Mouse (Mus musculus) ZHBTc4 (cell line): ENCODE measurements around the gene Polg.

Experiments
- DNase-seq: peaks from one replicate; pipeline ENCODE4 v3.0.0-alpha.2; 2011; ENCODE audit warnings: low read depth, low spot score

Gene Polg

DNA sequence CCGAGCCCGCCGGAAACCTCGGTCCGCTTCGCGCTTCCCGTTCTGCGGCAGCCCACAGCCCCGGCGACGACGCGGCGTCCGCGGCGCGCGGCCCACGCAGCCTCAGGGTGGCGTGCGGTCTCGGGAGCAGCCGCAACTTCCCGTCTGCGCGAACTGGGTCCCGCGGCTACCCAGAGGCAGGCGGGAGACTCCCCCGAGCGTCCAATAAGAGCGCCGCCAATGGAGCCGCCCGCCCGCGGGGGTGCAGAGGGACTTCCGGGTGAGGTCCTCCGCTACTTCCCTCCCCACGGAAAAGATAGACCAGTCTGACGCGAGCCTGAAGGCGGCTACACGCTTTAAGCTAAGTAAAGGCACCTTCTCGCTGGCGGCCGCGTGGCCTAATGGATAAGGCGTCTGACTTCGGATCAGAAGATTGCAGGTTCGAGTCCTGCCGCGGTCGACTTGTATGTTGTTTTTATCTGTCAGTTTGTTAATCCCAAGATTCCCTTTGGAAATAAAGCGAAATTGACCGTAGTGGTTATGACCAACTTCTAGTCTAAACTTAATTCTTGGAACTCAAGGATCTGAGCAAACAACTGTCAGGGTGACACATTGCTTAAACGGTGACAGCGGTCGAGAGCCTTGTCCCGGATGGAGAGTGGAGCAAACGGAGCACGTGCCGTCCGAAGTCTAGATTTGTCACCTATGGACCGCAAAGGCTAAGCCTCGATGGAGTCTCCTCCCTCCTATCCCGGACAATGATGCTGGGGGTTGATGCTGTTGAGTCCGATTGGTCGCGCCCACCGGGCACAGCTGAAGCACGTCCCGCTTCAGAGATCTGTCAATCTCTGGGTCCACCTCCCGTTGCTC lies at the start of gene Polg:
Polg (minus strand) TSS at position 310 of the 849 bp plus-strand sequence.
- DNase-seq = peak; percentile 99

DNA sequence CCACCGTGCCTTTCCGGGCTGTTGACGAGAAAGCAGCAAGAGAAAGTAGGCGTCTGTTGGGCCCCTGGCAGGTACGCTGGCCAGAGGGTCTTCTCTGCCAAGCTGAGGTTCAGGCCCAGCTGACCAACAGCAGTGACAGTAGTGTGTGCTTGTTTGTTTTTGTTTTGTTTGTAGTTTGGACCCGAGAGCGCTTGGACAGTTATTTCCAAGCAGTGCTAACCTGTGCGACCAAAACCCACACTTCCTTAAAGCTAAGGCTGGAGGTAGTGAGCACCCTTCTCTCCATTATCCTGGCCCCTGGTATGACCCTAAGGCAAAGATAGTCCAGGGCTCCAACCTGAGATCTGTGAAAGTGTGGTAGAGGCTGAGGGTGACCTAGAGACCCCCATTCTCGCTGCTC lies 49.7 kb upstream of the Polg start:
- DNase-seq = no peak

DNA sequence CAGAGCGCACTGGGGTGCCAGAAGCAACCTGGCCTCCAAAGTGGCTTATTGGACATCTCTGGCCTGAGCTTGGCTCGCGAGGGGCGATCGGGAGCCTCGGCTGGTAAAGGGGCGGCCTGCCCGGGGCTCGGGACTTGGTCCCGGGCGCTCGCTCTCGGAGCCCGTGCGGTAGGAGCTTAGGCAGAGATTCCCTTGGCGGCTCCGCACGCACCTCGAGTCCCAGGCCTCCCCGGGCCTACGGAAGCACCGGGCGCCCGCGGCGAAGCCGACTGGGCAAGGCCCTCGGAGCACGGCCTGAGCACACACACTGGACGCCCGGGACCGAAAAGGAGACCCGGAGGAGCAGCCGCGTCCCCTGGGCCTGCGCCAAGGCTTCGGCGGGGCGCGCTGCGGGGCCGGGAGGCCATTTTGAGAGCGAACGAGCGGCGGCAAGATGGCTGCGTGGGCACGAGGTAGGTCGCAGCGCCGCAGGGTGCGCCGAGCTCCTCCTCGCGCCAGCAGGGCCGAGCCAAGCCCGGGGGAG lies 49.1 kb upstream of the Polg start:
- peak; percentile 66 for DNase-seq

DNA sequence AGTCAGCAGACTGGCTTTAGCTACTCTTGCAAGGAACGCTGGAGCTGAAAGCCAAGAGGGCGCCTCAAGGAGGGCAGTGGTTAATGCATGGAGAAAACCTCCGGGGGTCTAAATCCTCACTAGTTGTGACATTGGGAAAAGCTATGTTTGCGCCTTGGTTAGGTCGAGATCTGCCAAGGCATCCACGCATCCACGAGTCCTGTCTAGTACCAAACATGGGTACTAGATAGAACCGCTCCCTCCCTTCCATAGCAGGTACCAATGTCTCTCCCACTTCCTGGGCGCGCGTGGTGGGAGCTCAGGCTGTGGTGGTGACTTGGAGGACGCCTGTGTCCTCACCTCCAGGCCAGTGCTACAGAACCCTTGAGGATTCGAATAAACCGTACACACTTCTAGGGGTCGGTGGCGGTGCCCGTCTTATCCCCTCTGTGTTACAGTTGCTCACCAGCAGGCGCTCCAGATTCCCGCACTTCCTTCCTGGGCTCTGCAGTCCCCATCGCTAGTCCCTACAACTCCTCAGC lies 48.3 kb upstream of the Polg start:
- peak; percentile 73 for DNase-seq

DNA sequence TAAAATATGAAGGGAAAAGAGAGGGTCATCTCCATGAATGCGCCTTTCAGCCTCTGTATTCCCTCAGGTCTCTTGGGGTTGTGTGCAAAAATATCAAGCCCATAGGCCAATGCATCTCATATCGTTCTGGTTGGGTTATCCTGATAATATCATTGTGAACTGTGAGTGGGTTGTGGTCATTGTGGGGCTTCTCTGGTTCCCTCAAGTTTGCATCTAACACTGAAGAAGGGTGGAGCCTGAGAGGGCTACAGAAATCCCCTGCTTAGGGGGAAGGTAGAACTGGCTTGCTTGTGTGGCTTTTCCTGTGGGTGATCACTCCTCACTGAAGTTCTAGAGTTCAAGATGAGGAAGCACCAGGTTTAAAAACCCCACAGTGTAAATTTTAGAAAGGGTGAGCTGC lies 47.3 kb upstream of the Polg start:
- no peak for DNase-seq

DNA sequence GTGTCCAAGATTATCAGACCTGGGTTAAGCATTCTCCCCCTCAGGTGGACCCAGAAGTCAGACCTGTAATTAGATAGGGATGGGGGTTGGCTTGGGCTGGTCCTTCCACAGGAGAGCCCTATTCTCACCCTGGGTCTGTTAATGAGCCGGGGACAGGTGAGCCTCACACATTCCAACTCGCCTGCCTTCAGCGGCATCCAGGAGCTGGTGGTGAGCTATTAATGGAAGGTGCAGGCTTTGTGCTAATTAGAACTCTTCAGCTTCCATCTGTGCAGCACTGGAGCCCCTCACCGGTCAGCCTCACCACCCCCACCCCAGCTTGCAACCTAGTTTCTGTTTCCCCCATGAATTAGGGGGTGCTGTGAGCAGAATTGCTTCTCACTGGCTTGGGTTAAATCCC lies 46.3 kb upstream of the Polg start:
- no peak for DNase-seq

DNA sequence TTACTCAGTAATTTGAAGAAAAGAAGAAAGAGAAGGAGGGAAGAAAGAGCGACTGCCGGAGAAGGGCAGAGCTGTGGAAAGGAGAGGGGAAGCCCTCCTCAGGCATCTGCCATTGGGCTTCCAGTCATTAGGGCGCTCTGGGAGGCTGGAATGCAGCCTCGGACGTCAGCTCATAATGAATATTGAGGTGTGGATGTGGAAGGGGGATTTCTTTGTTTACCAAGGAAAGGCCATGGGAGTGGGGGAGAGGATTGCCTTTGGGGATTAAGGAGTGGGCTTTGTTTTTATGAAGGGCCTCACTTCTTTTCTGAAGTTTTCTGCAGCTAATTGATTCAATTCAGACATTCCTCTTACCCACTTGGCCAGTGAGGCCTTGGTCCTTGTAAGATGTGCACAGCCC lies 45.5 kb upstream of the Polg start:
- no peak for DNase-seq

DNA sequence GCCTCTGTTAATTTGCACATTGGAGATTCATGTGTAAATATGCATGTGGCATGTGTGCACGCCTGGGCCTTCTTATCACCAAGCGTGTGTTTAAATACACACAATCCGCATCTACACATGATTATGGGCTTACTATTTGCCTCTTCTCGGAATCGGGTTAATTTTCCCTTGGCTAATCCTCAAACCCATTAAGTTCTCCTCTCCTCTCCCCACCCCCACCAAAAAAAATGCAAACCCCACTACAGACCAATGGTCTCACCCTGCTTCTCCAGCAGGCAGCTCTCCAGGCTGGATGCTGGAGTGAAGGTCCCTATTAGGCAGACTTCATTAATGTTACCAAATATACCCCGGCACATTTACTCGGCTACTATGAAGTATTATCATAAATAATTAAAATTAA lies 45.0 kb upstream of the Polg start:
- DNase-seq = no peak

DNA sequence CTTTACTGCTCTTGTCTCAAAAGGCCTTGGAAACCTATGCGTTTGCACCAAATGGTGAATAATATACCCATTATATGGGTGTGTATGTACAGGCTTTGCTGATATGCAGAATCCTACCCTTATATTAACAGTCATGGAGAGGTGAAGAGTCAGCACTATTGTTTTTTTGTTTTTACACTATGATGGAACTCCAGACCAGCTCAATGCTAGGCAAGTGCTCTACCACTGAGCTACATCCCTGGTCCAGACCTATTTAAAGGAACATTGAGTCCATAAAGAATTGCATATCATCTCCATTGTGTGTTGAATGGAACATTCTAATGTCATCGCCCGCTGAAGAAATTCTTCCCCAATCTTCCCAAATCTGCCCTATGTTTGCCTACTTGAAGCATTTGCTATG lies 44.5 kb upstream of the Polg start:
- no peak for DNase-seq

DNA sequence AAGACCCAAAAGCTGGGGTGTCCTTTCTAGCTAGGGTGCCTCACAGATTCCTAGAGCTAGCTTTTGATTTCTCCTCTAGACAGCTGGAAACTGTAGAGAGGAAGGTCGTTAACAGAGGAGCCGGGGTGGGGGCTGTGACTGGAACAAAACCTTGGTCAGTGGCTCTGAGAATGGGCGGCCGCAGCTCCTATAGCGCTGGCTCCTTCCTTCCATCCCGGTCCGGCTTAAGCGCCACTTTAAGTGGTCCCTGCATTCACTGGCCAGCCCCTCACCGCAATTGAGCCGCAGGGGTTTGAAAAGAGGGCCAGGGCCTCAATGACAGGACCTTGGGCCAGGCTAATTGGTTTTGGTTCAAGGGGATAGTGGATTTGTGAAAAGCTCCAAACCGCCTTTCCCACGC lies 43.5 kb upstream of the Polg start:
- DNase-seq = no peak

DNA sequence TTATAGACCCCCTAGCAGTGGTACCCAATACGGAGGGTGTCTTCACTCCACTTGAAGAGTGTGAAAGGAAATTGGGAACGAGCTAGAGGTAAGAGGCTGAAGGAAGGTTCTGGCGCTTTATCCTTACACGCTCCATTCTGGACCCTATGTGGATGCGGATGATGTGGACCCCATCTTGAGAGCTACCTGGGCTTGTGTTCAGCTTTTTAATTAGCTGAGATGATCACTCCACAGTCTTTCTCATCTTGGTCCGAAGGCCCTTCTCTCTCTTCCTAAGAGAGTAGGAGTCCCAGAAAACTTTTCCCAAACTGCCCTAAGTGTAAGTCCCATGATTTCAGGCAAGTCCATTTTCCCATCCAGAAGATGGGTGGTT lies 43.1 kb upstream of the Polg start:
- DNase-seq = no peak

DNA sequence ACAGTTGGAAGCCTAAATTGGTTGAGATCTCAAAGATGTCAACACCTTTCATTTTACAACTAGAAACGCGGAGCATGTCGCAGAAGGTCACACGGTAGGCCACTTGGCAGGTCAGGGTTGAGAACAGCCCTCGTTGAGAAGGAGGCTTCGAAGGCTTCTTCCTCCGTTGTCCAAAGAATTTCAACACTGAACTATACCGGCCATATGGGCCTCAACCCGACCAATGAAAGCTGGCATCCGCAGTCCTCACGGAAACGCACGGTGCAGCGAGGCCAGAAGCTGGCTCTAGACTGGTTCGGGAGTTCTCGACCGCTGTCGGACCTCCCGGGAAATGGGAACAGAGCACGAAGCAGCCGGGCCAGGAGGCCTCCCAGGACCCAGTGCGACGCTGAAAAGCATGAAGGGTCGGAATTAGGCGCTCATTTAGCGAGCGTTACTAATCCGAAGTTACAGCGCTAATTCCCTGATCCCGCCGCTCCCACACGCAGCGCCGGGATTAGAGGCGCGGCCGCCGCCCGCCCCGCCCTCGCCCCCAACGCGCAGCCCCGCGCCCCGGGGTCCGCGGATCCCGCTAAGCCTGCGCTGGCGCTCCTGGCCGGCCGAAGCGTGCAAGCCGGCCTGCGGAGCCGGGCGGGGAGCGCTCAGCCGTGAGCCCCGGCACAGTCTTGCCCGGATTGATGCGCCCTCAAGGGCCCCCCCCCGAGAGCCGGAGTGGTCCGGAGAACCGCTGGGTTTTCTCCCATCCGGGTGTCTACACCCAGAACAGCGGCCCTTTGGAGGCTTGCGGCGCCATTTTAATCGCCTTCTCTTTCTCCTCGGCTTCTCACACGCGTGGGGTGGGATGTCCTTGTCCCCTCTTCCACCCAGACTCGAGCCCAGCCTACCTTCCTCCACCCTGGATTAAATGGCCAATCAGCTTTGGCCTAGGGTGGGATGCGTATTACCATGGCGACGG lies 42.4 kb upstream of the Polg start:
- no peak for DNase-seq

DNA sequence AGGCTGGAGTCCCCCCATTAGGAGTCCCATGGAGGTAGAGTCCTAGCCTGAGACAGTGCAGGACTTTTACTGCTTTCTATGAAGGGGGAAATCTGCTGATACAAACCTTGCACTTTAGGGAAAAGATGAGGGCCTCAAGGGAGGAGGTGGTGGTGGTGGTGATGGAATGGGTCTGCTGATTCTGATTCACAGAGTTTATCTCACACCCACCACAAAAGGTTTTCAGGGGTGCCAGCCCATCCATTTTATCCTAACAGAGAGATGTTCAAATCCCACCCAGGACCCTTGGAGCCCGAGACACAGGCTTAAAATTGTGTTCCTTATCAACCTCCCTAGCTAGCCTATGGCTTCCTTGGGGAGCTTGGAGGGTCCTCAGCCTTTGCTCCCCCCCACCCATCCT lies 41.6 kb upstream of the Polg start:
- DNase-seq = no peak

DNA sequence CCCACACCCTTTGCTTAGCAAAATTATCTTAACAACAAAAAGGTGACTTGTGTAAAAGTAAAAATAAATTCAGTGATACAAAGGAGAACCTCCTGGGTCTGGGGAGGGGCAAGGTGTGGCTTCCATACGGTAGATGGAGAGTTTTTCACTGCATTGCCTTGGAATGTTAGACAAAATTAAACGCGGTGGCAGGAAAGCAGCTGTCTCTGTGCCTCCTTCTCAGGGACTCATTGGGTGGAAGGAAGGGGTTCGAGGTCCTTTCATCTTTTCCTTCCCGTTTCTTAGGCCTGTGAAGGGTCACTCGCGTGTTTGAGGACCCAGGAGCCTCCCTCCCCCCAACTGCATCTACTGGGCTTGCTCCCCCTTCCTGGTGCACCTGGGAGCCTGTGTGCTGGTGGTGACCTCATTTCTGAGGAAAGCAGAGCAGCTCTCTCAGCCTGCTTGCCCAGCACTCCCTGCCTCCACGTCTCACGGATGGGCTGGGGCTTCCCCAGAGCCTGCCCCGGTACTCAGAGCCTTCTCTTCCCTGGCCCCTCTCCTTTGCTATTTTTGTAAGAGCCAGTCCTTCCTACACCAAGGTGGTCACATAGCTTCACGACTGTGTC lies 41.0 kb upstream of the Polg start:
- no peak for DNase-seq

DNA sequence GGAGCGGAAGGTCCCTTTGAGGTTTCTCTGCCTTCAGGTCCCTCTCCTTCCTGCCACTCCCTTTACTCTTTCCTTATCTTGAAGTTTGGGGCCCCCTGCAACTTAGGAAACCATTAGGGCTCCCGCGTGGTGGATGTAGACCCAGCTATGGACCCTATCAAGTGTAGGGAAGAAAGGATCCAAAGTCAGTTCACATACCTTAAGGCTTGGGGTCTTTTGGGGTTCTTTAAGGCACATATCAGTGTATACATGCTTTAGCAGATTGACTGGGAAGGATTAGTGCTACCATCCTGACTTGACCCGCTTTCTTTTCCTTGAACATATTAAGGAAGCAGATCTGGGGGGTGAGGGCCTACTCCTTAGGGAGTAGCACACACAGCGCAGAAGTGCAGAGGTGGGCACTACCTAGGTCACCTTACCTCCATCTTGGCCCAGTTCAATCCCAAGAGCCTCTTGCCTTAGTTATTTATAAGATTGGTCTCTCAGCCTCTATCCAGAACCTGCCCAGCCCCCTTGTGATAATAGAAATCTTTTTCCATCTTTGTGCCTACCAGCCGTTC lies 40.4 kb upstream of the Polg start:
- no peak for DNase-seq

DNA sequence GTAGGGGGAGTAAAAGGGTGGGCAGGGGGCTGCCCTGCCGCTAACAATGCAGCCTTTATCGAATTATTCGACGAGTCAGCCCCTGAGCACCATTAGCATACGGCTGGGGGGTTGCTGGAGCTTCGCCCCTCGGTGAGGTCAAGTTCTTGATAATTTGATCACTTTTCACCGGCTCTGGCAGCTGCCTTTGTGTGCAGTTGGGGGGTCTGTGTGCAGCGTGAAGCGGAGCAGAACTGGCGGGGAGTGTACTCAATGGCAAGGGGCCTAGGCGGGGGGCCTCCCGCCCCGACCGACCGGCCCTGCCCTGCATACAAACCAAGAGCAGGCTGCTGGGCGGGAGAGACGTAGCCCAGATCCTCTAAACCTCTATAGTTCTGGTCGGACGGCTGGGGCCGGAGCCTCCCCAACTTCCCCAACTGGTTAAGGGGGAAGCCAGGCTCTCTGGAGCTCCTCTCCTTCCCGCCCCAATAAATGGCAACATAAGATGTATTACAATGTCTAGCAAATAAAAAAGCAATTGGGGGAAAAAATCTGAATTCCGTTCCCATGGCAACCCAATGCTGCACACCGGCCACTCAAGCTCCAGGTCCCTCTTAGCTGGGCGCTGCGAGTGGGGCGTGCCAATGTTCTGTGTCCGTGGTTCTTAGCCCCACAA lies 39.8 kb upstream of the Polg start:
- DNase-seq = no peak

DNA sequence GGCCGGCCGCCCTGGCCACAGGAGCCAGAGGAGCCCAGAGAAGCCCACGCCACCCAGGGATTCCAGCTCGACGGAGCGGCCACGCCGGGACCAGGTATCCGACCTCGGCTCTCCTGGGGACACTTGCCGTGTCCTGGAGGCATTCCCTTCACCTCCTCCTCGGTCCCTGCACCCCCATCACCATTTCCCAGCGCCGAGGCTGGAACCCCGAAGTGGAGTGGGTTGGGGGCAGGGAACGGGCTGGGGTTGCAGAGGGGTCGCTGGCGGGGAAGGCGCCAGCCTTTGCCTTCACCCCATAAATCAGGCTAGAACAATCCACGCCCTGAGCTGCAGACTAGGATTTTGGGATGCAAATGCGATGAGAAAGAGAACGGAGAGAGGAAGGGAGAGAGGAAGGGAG lies 39.2 kb upstream of the Polg start:
- no peak for DNase-seq

DNA sequence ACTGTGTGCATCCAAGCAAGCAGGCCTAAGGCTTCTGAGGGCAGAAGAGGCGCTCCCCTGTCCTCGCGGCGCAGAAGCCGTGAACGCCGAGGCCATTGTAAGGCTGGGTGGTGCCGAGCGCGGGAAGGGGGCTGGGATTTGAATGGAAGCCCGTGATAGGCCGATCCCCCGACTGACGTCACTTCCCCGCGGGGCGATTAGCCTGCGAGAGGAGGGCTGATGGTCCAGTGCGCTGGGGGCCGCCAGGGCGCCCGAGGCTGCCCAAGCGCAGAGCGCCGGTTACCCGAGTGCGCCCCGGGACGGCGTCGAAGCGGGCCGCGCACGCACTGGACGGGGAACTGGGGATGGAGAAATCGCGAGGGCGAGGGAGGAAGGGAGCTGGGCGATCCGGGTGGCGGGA lies 38.6 kb upstream of the Polg start:
- peak; percentile 93 for DNase-seq

DNA sequence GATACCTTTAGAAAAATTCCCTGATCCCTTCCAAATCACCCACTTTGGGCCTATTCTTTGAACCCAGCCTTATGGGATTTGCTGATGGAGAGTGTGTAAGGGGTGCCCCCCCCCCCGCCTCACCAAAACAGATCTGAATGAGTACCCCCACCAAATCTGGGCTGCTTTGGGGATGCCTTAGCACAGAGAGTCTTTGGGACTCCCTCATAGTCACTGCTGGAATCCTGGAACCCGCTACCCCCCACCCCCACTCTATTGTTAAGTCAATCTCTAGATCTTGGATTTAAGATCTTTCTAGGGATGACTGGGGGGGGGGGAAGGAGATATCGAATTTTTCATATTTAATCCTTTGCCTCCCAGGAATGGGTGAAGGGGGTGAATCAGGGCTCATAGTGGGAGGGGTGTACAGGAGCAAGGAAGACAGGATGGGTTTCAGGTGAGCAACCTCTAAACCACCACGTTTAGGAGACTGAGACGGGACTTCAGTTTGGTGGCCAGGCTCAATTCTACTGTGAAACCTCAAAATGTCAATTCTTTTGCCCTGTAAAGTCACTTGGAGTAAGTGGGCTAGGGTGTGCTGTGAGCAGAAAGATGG lies 37.6 kb upstream of the Polg start:
- DNase-seq = no peak

DNA sequence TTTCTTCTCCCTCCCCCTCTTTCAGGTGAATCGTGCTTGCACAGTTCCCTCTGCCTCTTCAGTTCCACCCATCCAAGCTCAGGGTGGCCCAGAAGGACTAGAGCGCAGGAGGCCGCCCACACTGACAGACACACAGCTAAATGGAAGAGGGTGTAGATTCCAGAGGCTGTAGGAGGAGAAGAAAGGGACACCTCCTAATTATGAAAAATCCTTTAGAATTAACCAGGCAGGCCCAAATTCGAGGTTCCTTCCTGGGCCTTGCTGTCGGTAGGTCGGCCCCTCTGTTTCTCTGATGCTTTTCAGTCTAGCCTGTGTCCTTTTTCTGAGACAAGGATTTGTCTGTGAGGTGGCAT lies 36.9 kb upstream of the Polg start:
- DNase-seq = no peak
